Mouse (Mus musculus): ENCODE results near the gene Irak3. TPM values are rescaled to one million over a fixed set of nuclear protein-coding genes. Genes with fewer than 3 reads are reported as not detected.
A peak's percentile ranks its signal among the peaks of the same experiment; 100 is the strongest.

Irak3 gene
- polyA plus RNA-seq (2012; rRNA removed) (1.9 and 2.5 TPM in 2 replicates), polyA plus RNA-seq (2014; fragmentation: Nextera tagmentation; extraction: Ambion mirVana) (3.2 and 3.4 TPM in 2 replicates)

- DNase-seq (ENCODE audit: low spot score) = peak; percentile 84
- Histone ChIP-seq H3K27ac (replicated peaks; ENCODE audit: low read depth, low read length) (no peak within 1 kb of the TSS), H3K4me3 (replicated peaks; ENCODE audit: low read length) (peak within 1 kb of the TSS; percentile 59), H3K27me3 (ENCODE audit: control insufficient read depth, insufficient read depth, low read length) (no peaks in the 10 kb centered on the region), H3K9ac (ENCODE audit: low read depth, low read length, severe bottlenecking) (peak within 1 kb of the TSS; percentile 57), H3K36me3 (ENCODE audit: control insufficient read depth, insufficient read depth, low read length) (no peaks in the 10 kb centered on the region), H3K4me1 (ENCODE audit: control insufficient read depth, insufficient read depth, low read length) (0 out of 2 replicates have a peak, but pooled peaks cover 4% of the 10 kb centered on the region), H3K4me2 (replicated peaks; ENCODE audit: low read depth, low read length, severe bottlenecking) (peak within 1 kb of the TSS; percentile 84), H3K9me3 (ENCODE audit: control insufficient read depth, low read length) (no peaks in the 10 kb centered on the region)
- peak; percentile 44 for ATAC-seq (ENCODE audit: low FRiP score, low read depth)
- WGBS = 1% methylated on average over 13 of the region's 13 CpGs
- TF ChIP-seq POLR2A (IDR thresholded peaks at IDR 0.05; ENCODE audit: borderline replicate concordance, extremely low read depth, insufficient read depth, insufficient read length) = no peak
Measured at GRCm38 (mm10) chr10:120201961-120202402, at the start of gene Irak3. Irak3 (minus strand) TSS chr10:120202130.

GRCm38 (mm10) chr10:120250911-120251683 is 49.2 kb upstream of the Irak3 start:
- Histone ChIP-seq H3K4me3 (replicated peaks; ENCODE audit: low read length) (no peak overlapping the region), H3K9ac (ENCODE audit: low read depth, low read length, severe bottlenecking) (no peak overlapping the region), H3K27ac (replicated peaks; ENCODE audit: low read depth, low read length) (no peak overlapping the region), H3K4me2 (replicated peaks; ENCODE audit: low read depth, low read length, severe bottlenecking) (no peak overlapping the region), H3K9me3 (ENCODE audit: control insufficient read depth, low read length) (no peaks in the 10 kb centered on the region), H3K27me3 (ENCODE audit: control insufficient read depth, insufficient read depth, low read length) (no peaks in the 10 kb centered on the region), H3K36me3 (ENCODE audit: control insufficient read depth, insufficient read depth, low read length) (no peaks in the 10 kb centered on the region), H3K4me1 (ENCODE audit: control insufficient read depth, insufficient read depth, low read length) (peaks cover 34% of the 10 kb centered on the region)
- no peak for ATAC-seq (ENCODE audit: low FRiP score, low read depth)
- DNase-seq (ENCODE audit: low spot score) = peak; percentile 64
- WGBS = 26% methylated on average over 11 of the region's 11 CpGs
- TF ChIP-seq POLR2A (IDR thresholded peaks at IDR 0.05; ENCODE audit: borderline replicate concordance, extremely low read depth, insufficient read depth, insufficient read length) = no peak

GRCm38 (mm10) chr10:120246994-120247750 is 45.2 kb upstream of the Irak3 start:
- H3K9me3 ChIP-seq (ENCODE audit: control insufficient read depth, low read length) = no peaks in the 10 kb centered on the region
- no peaks in the 10 kb centered on the region for H3K27me3 ChIP-seq (ENCODE audit: control insufficient read depth, insufficient read depth, low read length)
- peak overlapping the region; percentile 10; the same call in 1 of the 2 replicates for H3K4me3 ChIP-seq (replicated peaks; ENCODE audit: low read length)
- H3K27ac ChIP-seq (replicated peaks; ENCODE audit: low read depth, low read length) = no peak overlapping the region; the same call in 1 of the 2 replicates
- H3K36me3 ChIP-seq (ENCODE audit: control insufficient read depth, insufficient read depth, low read length) = no peaks in the 10 kb centered on the region
- TF ChIP-seq POLR2A (IDR thresholded peaks at IDR 0.05; ENCODE audit: borderline replicate concordance, extremely low read depth, insufficient read depth, insufficient read length) = no peak
- H3K9ac ChIP-seq (ENCODE audit: low read depth, low read length, severe bottlenecking) = peak overlapping the region; percentile 12; the same call in 1 of the 2 replicates
- peak overlapping the region; percentile 35 for H3K4me2 ChIP-seq (replicated peaks; ENCODE audit: low read depth, low read length, severe bottlenecking)
- peak; percentile 31; the same call in 1 of the 2 replicates for ATAC-seq (ENCODE audit: low FRiP score, low read depth)
- peaks cover 24% of the 10 kb centered on the region for H3K4me1 ChIP-seq (ENCODE audit: control insufficient read depth, insufficient read depth, low read length)
- peak; percentile 93 for DNase-seq (ENCODE audit: low spot score)
- 9% methylated on average over 9 of the region's 9 CpGs for WGBS

- ATAC-seq (ENCODE audit: low FRiP score, low read depth) (peak; percentile 48; the same call in 1 of the 2 replicates), DNase-seq (ENCODE audit: low spot score) (peak; percentile 71)
- Histone ChIP-seq H3K27ac (replicated peaks; ENCODE audit: low read depth, low read length) (no peak overlapping the region), H3K4me3 (replicated peaks; ENCODE audit: low read length) (no peak overlapping the region), H3K9me3 (ENCODE audit: control insufficient read depth, low read length) (no peaks in the 10 kb centered on the region), H3K36me3 (ENCODE audit: control insufficient read depth, insufficient read depth, low read length) (no peaks in the 10 kb centered on the region), H3K9ac (ENCODE audit: low read depth, low read length, severe bottlenecking) (no peak overlapping the region), H3K4me2 (replicated peaks; ENCODE audit: low read depth, low read length, severe bottlenecking) (peak overlapping the region; percentile 2; the same call in 1 of the 2 replicates), H3K4me1 (ENCODE audit: control insufficient read depth, insufficient read depth, low read length) (peaks cover 17% of the 10 kb centered on the region), H3K27me3 (ENCODE audit: control insufficient read depth, insufficient read depth, low read length) (no peaks in the 10 kb centered on the region)
- TF ChIP-seq POLR2A (IDR thresholded peaks at IDR 0.05; ENCODE audit: borderline replicate concordance, extremely low read depth, insufficient read depth, insufficient read length) = no peak
- WGBS = 21% methylated on average over 5 of the region's 5 CpGs
Measured at GRCm38 (mm10) chr10:120245681-120246080, 43.8 kb upstream of the Irak3 start.

- H3K4me1 ChIP-seq (ENCODE audit: control insufficient read depth, insufficient read depth, low read length) = peaks cover 19% of the 10 kb centered on the region
- TF ChIP-seq POLR2A (IDR thresholded peaks at IDR 0.05; ENCODE audit: borderline replicate concordance, extremely low read depth, insufficient read depth, insufficient read length) = no peak
Measured at GRCm38 (mm10) chr10:120242421-120242820, 40.5 kb upstream of the Irak3 start.

More at GRCm38 (mm10) chr10:120242421-120242820, 40.5 kb upstream of the Irak3 start:
- DNase-seq (ENCODE audit: low spot score) (no peak), ATAC-seq (ENCODE audit: low FRiP score, low read depth) (no peak)
- Histone ChIP-seq H3K27ac (replicated peaks; ENCODE audit: low read depth, low read length) (no peak overlapping the region), H3K9ac (ENCODE audit: low read depth, low read length, severe bottlenecking) (no peak overlapping the region), H3K9me3 (ENCODE audit: control insufficient read depth, low read length) (no peaks in the 10 kb centered on the region), H3K4me3 (replicated peaks; ENCODE audit: low read length) (no peak overlapping the region), H3K36me3 (ENCODE audit: control insufficient read depth, insufficient read depth, low read length) (no peaks in the 10 kb centered on the region), H3K27me3 (ENCODE audit: control insufficient read depth, insufficient read depth, low read length) (no peaks in the 10 kb centered on the region), H3K4me2 (replicated peaks; ENCODE audit: low read depth, low read length, severe bottlenecking) (no peak overlapping the region)
- WGBS = 23% methylated on average over 6 of the region's 6 CpGs
